Mouse (Mus musculus) layer of hippocampus, postnatal 14 days (tissue): ENCODE data around the gene Mrps21. TPM values are rescaled to one million over a fixed set of nuclear protein-coding genes. Genes with fewer than 3 reads are reported as not detected.
"Not testable (repeated sequence)": the region's sequence is repeated elsewhere in the genome, so short reads cannot be mapped to it uniquely, and the experiment has no call there.

Source experiments
- DNase-seq, 2 experiments: peaks; one replicate each; pipeline ENCODE4 v3.0.0; 2021 to 2022; ENCODE audit warnings: low spot score in 2 of 2, mixed read lengths in 1 of 2
- long read RNA-seq, 2 experiments: library from polyadenylated mRNA; stranded (forward); transcript quantifications; one replicate each; pipeline ENCODE4 v2.0.0; 2021
- total RNA-seq, 2 experiments: library from RNA; stranded (reverse); gene quantifications; 2 replicates each; pipeline ENCODE4 v1.2.3; 2021

The Mrps21 gene
- total RNA-seq: 100 to 1,000 TPM; 134 to 162 TPM
- long read RNA-seq, experiment 1, transcript Mrps21-201 (3 exons, 488 nt): major isoform, 27 of 34 reads
- long read RNA-seq, experiment 1, partial matches to known transcripts: 1 of 34 reads
- long read RNA-seq, experiment 1, other reads (novel, unspliced or antisense): 4 of 34 reads
- long read RNA-seq, experiment 2, transcript Mrps21-202 (2 exons, 405 nt): minor isoform, 10 of 106 reads
- long read RNA-seq, experiment 2, transcript Mrps21-201 (3 exons, 488 nt): major isoform, 91 of 106 reads
- long read RNA-seq, experiment 2, partial matches to known transcripts: 0 of 106 reads
- long read RNA-seq, experiment 2, other reads (novel, unspliced or antisense): 5 of 106 reads

- peak; percentile 78 to 83 for DNase-seq
Observed at GRCm38 (mm10) chr3:95871392-95871867, at the start of gene Mrps21. Gene Mrps21, minus strand, starts transcription at chr3:95871519.

GRCm38 (mm10) chr3:95920532-95920931 lies 49.2 kb upstream of the Mrps21 start:
- not testable (repeated sequence) for DNase-seq

- DNase-seq: no peak
Observed at GRCm38 (mm10) chr3:95916760-95917159, 45.4 kb upstream of the Mrps21 start.

- DNase-seq: no peak
Observed at GRCm38 (mm10) chr3:95914706-95915105, 43.4 kb upstream of the Mrps21 start.

GRCm38 (mm10) chr3:95907613-95908012 lies 36.3 kb upstream of the Mrps21 start:
- DNase-seq: no peak

- DNase-seq: no peak
Observed at GRCm38 (mm10) chr3:95906860-95907259, 35.5 kb upstream of the Mrps21 start.

- no peak for DNase-seq
Observed at GRCm38 (mm10) chr3:95905940-95906492, 34.7 kb upstream of the Mrps21 start.

GRCm38 (mm10) chr3:95905146-95905939 lies 34.0 kb upstream of the Mrps21 start:
- no peak for DNase-seq

- no peak for DNase-seq
Observed at GRCm38 (mm10) chr3:95904568-95904967, 33.2 kb upstream of the Mrps21 start, which contains the start of gene Car14. Gene Car14, minus strand, starts transcription at chr3:95904691.

GRCm38 (mm10) chr3:95903753-95904502 lies 32.6 kb upstream of the Mrps21 start:
- no peak for DNase-seq

- no peak for DNase-seq
Observed at GRCm38 (mm10) chr3:95902643-95903042, 31.3 kb upstream of the Mrps21 start.

GRCm38 (mm10) chr3:95902373-95902625 lies 31.0 kb upstream of the Mrps21 start:
- no peak for DNase-seq

GRCm38 (mm10) chr3:95901616-95902372 lies 30.5 kb upstream of the Mrps21 start:
- no peak for DNase-seq

- DNase-seq: no peak
Observed at GRCm38 (mm10) chr3:95899800-95900524, 28.6 kb upstream of the Mrps21 start.

GRCm38 (mm10) chr3:95895501-95895900 lies 24.2 kb upstream of the Mrps21 start:
- not testable (repeated sequence) for DNase-seq

GRCm38 (mm10) chr3:95894317-95895160 lies 23.2 kb upstream of the Mrps21 start:
- peak; percentile 46 to 58 for DNase-seq

GRCm38 (mm10) chr3:95893606-95894316 lies 22.4 kb upstream of the Mrps21 start, which contains the start of gene Aph1a:
Gene Aph1a, plus strand, starts transcription at chr3:95893969.
- DNase-seq: peak; percentile 91 to 97

GRCm38 (mm10) chr3:95893126-95893525 lies 21.8 kb upstream of the Mrps21 start:
- no peak for DNase-seq
